Mouse (Mus musculus) embryonic facial prominence, embryonic 12.5 days (tissue): ENCODE results near the gene Prkch. TPM values are rescaled to one million over a fixed set of nuclear protein-coding genes. Genes with fewer than 3 reads are reported as not detected.
A peak's percentile ranks its signal among the peaks of the same experiment; 100 is the strongest.

Experiments
- ATAC-seq: fragments of 200-750 bp; cut with Nextera tagmentation; 2 replicates; pipeline ENCODE4 v1.8.0; 2017; ENCODE audit not compliant: insufficient number of reproducible peaks, insufficient read depth, low FRiP score, low TSS enrichment
- H3K27ac ChIP-seq: fragments of 300-500 bp; sonication (generic); 2 replicates; pipeline ENCODE4 v1.5.1; 2016; ENCODE audit warnings: mild to moderate bottlenecking
- H3K27me3 ChIP-seq: fragments of 300-500 bp; sonication (generic); 2 replicates; pipeline ENCODE4 v1.6.1; 2016; ENCODE audit warnings: mild to moderate bottlenecking, moderate library complexity
- H3K36me3 ChIP-seq: fragments of 300-500 bp; sonication (generic); 2 replicates; pipeline ENCODE4 v1.6.1; 2016; ENCODE audit warnings: mild to moderate bottlenecking
- H3K4me1 ChIP-seq: fragments of 300-500 bp; sonication (generic); 2 replicates; pipeline ENCODE4 v1.6.1; 2016
- H3K4me2 ChIP-seq: fragments of 300-500 bp; sonication (generic); replicated peaks from 2 replicates; pipeline ENCODE4 v1.6.1; 2016; ENCODE audit warnings: mild to moderate bottlenecking, moderate library complexity
- H3K4me3 ChIP-seq: fragments of 300-500 bp; sonication (generic); 2 replicates; pipeline ENCODE4 v1.5.1; 2016; ENCODE audit warnings: mild to moderate bottlenecking
- H3K9ac ChIP-seq: fragments of 300-500 bp; sonication (generic); 2 replicates; pipeline ENCODE4 v1.6.1; 2016; ENCODE audit warnings: mild to moderate bottlenecking, moderate library complexity
- H3K9me3 ChIP-seq: fragments of 300-500 bp; sonication (generic); 2 replicates; pipeline ENCODE4 v1.6.1; 2016; ENCODE audit warnings: mild to moderate bottlenecking, moderate library complexity
- WGBS: fragments of 180-500 bp; shearing (Covaris S2); methylation state at CpG from one replicate; pipeline ENCODE4 v1.1.7; 2016; 5-methylcytosine and 5-hydroxymethylcytosine counted together
- polyA plus RNA-seq: library from polyadenylated mRNA; unstranded; fragments of >200 nt; fragmentation: Nextera tagmentation; extraction: Ambion mirVana; gene quantifications from 2 replicates; pipeline ENCODE4 v1.2.1, GENCODE M21; 2016

Prkch gene
- polyA plus RNA-seq, 1 experiment from 2014 or later = 13.9 TPM

- Histone ChIP-seq H3K27ac (no peak overlapping the region), H3K4me3 (no peak overlapping the region), H3K27me3 (no peaks in the 10 kb centered on the region), H3K4me1 (peaks cover 8% of the 10 kb centered on the region), H3K36me3 (no peaks in the 10 kb centered on the region), H3K9ac (no peak overlapping the region), H3K4me2 (no peak overlapping the region), H3K9me3 (no peaks in the 10 kb centered on the region)
- no peak for ATAC-seq
- 86% methylated on average over 7 of the region's 7 CpGs for WGBS
Measured at GRCm38 (mm10) chr12:73602974-73603373, 18.4 kb downstream of the Prkch start.

DNA sequence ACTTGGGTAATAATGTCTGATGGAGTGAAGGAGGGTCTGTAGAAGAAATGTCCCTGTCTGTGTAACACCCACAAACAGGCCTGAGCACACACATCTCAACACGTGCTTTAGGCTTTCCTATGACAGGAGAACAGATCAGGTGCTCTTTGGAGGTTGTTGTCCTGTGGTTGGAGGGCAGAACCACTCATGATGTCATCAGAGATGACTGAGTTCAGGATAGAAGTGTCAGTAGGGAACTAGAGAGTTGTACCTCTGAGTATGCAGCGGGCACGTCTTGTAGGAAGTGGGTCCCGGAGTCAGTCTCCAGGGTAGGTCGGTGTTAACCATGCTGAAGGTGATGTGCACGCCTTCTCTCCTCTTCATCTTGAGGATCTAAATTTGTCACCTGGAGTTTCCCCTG lies 19.1 kb downstream of the Prkch start:
- H3K9ac ChIP-seq = no peak overlapping the region
- H3K27me3 ChIP-seq = no peaks in the 10 kb centered on the region
- H3K4me1 ChIP-seq = peaks cover 7% of the 10 kb centered on the region
- no peak for ATAC-seq
- 91% methylated on average over 6 of the region's 6 CpGs for WGBS
- H3K4me3 ChIP-seq = no peak overlapping the region
- H3K9me3 ChIP-seq = no peaks in the 10 kb centered on the region
- no peak overlapping the region for H3K4me2 ChIP-seq
- no peaks in the 10 kb centered on the region for H3K36me3 ChIP-seq
- no peak overlapping the region for H3K27ac ChIP-seq

DNA sequence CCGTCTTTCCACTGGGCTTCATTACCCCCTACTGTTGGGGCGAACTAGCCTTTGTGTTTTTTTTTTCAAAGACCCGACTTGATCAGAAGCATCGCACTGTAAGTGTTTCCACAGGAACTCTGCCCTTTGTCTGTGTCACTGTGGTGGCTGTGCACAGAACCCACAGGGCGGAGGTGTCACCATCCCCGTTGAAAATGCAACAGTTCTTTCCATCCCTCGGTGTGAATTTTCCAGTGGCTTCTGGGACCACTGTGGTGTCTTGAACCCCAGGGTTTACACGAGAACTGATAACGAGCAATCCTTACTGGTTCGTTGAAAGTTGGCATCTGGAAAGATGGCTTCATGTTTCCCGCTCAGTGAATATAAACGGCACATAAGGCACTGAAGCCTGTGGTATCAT lies 20.2 kb downstream of the Prkch start:
- WGBS = 80% methylated on average over 12 of the region's 12 CpGs
- H3K9me3 ChIP-seq = no peaks in the 10 kb centered on the region
- peaks cover 7% of the 10 kb centered on the region for H3K4me1 ChIP-seq
- H3K36me3 ChIP-seq = no peaks in the 10 kb centered on the region
- H3K4me2 ChIP-seq = no peak overlapping the region
- no peak overlapping the region for H3K27ac ChIP-seq
- H3K27me3 ChIP-seq = no peaks in the 10 kb centered on the region
- no peak overlapping the region for H3K4me3 ChIP-seq
- H3K9ac ChIP-seq = no peak overlapping the region
- no peak for ATAC-seq

- H3K4me1 ChIP-seq = peaks cover 7% of the 10 kb centered on the region
- no peak for ATAC-seq
- H3K4me2 ChIP-seq = no peak overlapping the region
- 87% methylated on average over 4 of the region's 4 CpGs for WGBS
- H3K27ac ChIP-seq = no peak overlapping the region
- no peak overlapping the region for H3K9ac ChIP-seq
- H3K27me3 ChIP-seq = no peaks in the 10 kb centered on the region
- H3K9me3 ChIP-seq = no peaks in the 10 kb centered on the region
- H3K36me3 ChIP-seq = no peaks in the 10 kb centered on the region
- no peak overlapping the region for H3K4me3 ChIP-seq
Measured at GRCm38 (mm10) chr12:73605174-73605573, 20.6 kb downstream of the Prkch start.

DNA sequence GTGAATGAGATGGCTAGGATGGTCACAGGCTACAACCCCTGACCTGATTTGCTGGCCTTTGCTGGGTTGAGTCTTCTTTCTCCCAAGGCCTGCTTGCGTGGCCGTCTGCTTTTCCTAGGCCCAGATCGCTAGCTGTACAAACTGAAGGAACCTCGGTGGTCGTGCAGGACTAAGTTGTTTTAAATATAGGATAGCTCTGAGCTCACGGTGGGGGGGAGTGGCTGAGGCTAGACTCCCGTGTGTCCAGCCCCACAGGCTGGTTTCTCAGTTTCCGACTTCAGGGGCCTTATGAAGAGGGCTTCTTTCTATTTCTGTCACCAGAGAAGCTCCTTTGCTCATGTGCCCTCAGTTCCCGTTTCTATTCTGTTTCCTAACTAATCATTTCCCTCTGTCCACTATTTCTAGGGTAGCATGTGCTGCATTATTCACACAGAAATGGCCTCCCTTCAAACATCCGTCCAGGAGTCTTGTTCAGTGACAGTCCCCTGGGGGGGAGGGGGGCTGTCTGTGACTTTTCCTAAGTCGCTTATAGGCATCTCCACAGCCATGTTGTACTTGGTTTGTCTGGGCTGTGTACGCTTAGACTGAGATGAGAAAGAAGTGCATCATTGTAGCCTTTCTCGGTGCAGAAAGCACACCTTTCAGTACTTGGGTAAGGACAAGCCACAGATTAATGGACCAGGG lies 22.9 kb downstream of the Prkch start:
- no peak for ATAC-seq
- Histone ChIP-seq H3K9me3 (no peaks in the 10 kb centered on the region), H3K4me1 (peaks cover 7% of the 10 kb centered on the region), H3K36me3 (no peaks in the 10 kb centered on the region), H3K27me3 (no peaks in the 10 kb centered on the region), H3K4me3 (no peak overlapping the region), H3K9ac (peak overlapping the region; percentile 32; the same call in 1 of the 2 replicates), H3K4me2 (no peak overlapping the region), H3K27ac (no peak overlapping the region)
- 50% methylated on average over 13 of the region's 13 CpGs for WGBS

DNA sequence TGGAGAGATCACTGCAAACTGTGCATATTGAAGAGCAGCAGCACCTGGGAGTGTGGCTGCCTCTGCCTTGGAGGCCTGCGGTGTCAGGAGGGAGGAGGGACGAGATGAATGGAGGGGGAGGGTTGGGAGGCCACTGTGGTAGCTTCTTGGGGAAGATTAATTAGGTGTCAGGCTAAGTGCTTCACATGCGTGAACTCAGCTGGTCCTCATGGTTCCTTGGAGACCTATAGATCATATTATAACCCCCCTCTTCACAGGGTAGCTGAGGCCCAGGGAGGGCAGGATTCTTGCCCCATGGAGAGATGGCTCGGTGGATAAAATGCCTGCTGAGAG lies 23.4 kb downstream of the Prkch start:
- Histone ChIP-seq H3K27ac (no peak overlapping the region), H3K4me3 (no peak overlapping the region), H3K4me2 (no peak overlapping the region), H3K4me1 (peaks cover 7% of the 10 kb centered on the region), H3K36me3 (no peaks in the 10 kb centered on the region), H3K9ac (no peak overlapping the region), H3K9me3 (0 out of 2 replicates have a peak, but pooled peaks cover 4% of the 10 kb centered on the region), H3K27me3 (no peaks in the 10 kb centered on the region)
- 15% methylated on average over 4 of the region's 4 CpGs for WGBS
- no peak for ATAC-seq

DNA sequence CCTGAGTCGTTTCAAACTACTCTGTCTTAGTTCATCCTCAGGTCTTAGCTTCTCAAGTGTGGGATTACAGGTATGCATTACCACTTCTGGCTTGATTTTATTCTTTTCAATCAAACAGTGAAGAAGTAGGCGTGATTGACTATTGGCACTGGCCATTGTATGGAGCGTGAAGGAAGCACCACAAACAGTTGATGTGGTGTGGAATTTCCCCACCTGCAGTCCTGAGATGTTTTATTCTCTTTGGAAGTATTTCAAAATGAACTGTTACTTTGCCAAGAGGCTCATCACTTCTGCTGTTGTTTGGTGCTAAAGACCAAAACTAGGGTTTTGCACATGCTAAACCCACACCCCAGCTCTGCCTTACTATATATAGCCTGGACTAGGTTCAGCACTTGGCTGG lies 24.7 kb downstream of the Prkch start:
- Histone ChIP-seq H3K4me1 (peaks cover 7% of the 10 kb centered on the region), H3K4me2 (no peak overlapping the region), H3K27ac (no peak overlapping the region), H3K9me3 (0 out of 2 replicates have a peak, but pooled peaks cover 4% of the 10 kb centered on the region), H3K36me3 (no peaks in the 10 kb centered on the region), H3K9ac (no peak overlapping the region), H3K4me3 (no peak overlapping the region), H3K27me3 (no peaks in the 10 kb centered on the region)
- ATAC-seq = no peak
- 80% methylated on average over 3 of the region's 3 CpGs for WGBS

GRCm38 (mm10) chr12:73609676-73610545 lies 25.3 kb downstream of the Prkch start:
- WGBS = 82% methylated on average over 18 of the region's 18 CpGs
- ATAC-seq = no peak
- no peaks in the 10 kb centered on the region for H3K36me3 ChIP-seq

DNA sequence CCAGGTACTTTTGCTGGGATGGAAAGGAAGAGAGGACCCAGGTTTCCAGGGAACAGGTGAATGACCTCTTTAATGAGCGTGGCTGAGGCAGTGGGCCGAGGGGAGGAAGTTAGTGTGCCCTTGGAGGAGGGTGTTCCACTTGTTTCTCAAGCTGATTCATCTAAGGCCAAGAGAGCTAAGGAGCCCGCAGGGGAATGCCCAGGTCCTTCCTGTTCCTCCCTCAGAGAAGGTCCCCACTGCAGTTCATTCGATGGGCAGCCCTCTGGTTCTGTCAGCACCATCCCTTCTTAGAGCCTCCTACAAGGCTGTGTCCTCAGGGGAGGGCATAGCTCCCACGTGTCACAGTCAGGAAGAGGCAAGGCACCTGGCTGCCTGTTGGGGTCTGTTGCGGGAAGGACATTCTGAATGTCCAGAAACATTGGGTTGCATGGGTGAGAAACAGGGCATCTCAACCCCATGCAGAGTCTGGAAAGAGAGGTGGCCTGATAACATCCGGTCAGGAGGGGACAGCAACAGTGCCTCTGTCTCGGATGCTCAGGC lies 26.3 kb downstream of the Prkch start:
- Histone ChIP-seq H3K4me3 (no peak overlapping the region), H3K4me2 (no peak overlapping the region), H3K36me3 (no peaks in the 10 kb centered on the region), H3K4me1 (peaks cover 7% of the 10 kb centered on the region), H3K27me3 (no peaks in the 10 kb centered on the region), H3K9ac (no peak overlapping the region), H3K9me3 (0 out of 2 replicates have a peak, but pooled peaks cover 4% of the 10 kb centered on the region), H3K27ac (no peak overlapping the region)
- WGBS = 78% methylated on average over 8 of the region's 8 CpGs
- ATAC-seq = no peak

More at GRCm38 (mm10) chr12:73609676-73610545, 25.3 kb downstream of the Prkch start:
- Histone ChIP-seq H3K9ac (no peak overlapping the region), H3K4me2 (no peak overlapping the region), H3K27me3 (no peaks in the 10 kb centered on the region), H3K27ac (no peak overlapping the region), H3K4me1 (peaks cover 7% of the 10 kb centered on the region), H3K4me3 (no peak overlapping the region), H3K9me3 (0 out of 2 replicates have a peak, but pooled peaks cover 4% of the 10 kb centered on the region)

DNA sequence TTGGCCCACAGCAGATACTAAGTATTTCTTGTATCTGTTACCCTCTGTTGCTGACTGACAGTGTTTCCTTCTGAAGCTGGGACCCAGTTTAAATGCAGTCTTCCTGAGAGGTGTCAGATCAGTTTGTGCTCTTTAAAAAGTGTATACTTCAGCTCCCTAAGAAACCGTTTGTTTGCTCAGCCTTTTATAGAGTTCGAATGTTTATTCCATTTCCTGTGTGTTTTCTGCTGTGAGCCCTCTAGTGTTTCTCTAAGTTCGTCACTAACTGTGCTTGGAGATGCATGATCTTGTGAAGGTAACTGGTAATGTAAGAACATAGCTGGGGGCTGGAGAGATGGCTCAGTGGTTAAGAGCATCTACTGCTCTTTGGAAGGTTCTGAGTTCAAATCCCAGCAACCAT lies 27.1 kb downstream of the Prkch start:
- H3K9ac ChIP-seq = no peak overlapping the region
- 75% methylated on average over 3 of the region's 3 CpGs for WGBS
- no peak overlapping the region for H3K4me2 ChIP-seq
- 0 out of 2 replicates have a peak, but pooled peaks cover 4% of the 10 kb centered on the region for H3K9me3 ChIP-seq
- H3K4me1 ChIP-seq = peaks cover 9% of the 10 kb centered on the region
- H3K27ac ChIP-seq = no peak overlapping the region
- no peaks in the 10 kb centered on the region for H3K36me3 ChIP-seq
- H3K27me3 ChIP-seq = no peaks in the 10 kb centered on the region
- ATAC-seq = no peak
- no peak overlapping the region for H3K4me3 ChIP-seq

GRCm38 (mm10) chr12:73613183-73613582 lies 28.6 kb downstream of the Prkch start:
- Histone ChIP-seq H3K36me3 (no peaks in the 10 kb centered on the region), H3K4me1 (peaks cover 3% of the 10 kb centered on the region; the same call in 1 of the 2 replicates), H3K27me3 (no peaks in the 10 kb centered on the region), H3K9ac (no peak overlapping the region), H3K4me2 (no peak overlapping the region), H3K4me3 (no peak overlapping the region), H3K9me3 (0 out of 2 replicates have a peak, but pooled peaks cover 4% of the 10 kb centered on the region), H3K27ac (no peak overlapping the region)
- ATAC-seq = no peak
- 82% methylated on average over 6 of the region's 6 CpGs for WGBS
